Mouse (Mus musculus): Measurements from ENCODE around the gene Snx21. TPM values are rescaled to one million over a fixed set of nuclear protein-coding genes. Genes with fewer than 3 reads are reported as not detected.
A peak's percentile ranks its signal among the peaks of the same experiment; 100 is the strongest.

Gene Snx21
- total RNA-seq (2022) = 10 to 100 TPM; 34.5 to 58.3 (median 46.7) TPM

DNA sequence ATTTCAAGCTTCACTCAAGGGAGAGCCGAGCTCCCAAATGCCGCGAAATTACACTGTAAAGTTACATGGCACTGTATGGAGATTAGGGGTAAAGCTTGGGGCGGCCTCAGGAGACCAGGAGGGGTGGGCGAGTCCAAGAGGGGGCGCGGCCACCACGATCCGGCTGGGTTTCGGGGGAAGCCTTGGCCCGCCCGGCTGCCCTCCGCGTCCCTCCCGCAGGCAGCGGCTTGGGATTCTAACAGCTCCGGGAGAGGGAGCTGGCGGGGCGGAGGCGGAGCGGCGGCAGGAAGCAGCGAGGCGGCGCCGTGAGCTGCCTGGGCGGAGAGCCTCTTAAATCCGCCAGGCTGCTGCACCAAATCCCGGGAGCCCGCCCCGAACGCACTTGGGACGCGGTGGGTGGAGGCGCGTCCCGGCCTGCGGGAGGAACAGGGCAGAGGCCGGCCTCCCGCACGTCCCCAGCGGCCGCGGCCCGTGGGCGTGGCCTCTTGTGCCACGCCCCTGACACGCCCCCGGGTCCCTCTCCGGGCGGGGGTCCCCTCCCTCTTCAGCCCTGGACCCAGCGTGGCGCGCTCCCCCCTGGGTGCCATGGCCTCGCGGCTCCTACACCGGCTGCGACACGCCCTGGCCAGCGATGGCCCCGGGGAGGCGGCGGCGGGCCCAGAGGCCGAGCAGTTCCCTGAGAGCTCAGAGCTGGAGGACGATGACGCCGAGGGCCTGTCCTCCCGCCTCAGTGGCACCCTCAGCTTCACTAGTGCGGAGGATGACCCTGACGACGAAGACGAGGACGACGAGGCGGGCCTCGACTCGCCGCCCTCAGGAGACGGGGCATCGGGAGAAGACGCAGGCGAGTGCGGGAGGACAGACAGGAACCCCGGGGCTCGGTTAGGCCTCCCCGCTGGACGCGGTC lies at the start of gene Snx21:
Gene Snx21 (plus strand): TSS at position 343 of the 907 bp plus-strand sequence.
- DNase-seq = peak; percentile 94

DNA sequence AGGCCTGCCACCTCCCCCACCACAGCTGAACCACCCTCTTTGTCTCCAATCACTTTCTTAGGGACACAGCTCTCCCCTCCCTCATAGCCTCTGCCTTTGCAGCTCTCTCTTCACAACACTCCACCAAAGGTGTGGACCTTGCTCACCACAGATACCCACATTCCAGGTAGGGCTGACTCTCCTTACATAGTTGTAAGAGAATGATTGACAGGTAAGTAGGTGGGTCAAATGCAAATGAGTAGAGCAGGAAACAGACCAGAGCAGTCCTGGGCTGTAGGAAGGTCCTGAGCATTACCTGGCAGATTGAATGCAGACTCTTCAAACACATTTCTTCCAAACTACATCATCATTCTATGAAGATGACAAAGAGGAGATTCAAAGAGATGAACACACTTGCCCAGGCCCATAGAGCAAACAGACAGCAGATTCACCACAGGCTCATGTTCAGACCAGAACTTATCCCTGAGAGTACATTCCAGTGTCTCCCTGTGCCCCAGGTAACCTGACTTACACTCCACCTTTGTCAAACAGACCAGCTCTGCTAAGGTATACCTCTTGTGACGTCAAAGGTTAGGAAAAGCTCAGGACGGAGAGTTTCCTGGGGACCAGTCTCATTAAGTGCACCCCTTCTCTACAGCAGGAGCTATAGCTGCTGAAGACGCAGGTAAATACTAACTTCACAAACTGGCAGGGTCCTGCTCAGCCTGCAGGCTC lies 48.1 kb upstream of the Snx21 start:
- no peak for DNase-seq

DNA sequence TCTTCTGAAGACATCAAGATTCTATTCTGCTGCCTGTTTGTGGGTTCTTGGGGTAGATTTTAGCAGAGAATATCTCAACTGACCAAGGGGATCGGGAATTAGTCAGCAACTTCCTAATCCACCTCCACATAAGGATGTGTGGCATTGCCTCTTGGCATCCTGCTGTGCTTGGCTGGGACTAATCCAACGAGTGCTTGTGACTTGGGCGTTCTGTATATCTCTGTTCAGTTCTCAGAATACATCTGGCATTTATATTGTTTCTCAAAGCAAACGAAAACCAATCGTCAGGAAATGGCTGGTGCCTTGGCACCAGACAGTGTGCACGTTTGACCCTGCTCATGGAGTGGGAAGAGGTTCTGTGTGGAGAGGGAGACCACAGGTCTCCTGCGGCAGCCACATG lies 45.7 kb upstream of the Snx21 start:
- no peak for DNase-seq

DNA sequence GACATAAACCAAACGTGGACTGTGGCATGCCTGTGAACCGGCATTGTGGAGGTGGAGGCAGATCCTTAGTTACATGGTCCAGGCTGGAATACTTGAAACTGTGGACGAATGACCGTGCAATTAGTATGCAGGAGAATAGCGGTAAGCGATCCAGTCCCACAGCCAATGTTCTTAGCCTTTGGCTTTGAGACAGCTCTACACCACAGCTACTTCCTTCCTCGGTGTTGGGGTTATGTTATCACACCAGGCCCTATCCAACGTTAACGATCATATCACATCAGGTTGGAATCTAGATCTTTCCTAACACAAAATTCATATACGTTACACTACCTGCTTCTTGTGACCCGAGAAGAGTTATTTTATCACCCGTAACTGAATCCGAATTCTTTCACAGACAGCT lies 40.6 kb upstream of the Snx21 start:
- no peak for DNase-seq

DNA sequence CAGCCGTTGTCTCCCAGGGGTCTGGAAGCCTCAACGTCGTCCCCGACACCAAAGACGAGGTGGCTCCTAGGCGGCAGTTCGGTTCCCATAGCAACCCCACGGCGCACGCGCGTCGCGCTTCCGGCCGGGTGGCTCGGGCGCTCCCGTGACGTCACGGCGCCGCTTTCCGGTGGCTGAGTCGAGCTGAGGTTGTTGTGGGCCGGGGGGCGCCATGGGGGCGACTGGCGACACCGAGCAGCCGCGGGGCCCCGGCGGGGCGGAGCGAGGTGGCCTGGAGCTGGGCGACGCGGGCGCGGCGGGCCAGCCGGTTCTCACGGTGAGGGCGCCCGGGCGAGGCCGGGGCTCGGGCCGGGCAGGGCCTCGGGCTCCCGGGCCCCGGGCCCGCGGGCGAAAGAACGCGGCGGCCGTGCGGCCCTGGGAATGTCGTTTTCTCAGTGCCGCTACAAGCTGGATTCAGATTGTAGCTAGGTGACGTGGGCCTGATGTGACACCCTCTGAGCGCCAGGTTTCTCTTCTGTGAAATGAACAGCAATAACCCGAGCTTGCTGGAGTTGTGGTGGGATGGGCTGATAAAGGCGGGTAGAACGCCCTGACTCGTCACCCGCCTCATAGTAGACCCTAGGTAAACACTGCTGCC lies 39.7 kb upstream of the Snx21 start, which contains the start of the genes Wfdc3 and Dnttip1:
Gene Wfdc3 (minus strand): TSS at position 89 of the 637 bp plus-strand sequence.
Gene Dnttip1 (plus strand): TSS at position 141 of the 637 bp plus-strand sequence.
- peak; percentile 88 for DNase-seq

DNA sequence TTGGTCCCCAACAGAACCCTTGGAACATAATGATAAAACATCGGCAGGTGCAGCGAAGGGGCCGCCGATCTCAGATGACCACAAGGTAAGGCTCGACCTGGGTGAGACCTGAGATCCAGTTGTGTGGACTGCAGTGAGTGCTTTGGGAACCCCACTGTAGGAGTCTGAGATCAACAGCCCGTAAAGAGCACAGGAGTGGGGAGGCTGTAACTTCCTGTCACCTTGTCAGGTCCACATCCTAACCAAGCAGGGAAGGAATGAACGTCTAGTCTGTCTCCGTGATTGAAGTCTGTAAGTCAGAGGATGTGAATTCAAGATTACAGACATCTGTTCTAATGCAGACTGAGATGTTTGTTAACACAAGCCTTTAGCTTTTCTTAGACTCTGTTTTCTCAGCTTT lies 38.9 kb upstream of the Snx21 start:
- no peak for DNase-seq

DNA sequence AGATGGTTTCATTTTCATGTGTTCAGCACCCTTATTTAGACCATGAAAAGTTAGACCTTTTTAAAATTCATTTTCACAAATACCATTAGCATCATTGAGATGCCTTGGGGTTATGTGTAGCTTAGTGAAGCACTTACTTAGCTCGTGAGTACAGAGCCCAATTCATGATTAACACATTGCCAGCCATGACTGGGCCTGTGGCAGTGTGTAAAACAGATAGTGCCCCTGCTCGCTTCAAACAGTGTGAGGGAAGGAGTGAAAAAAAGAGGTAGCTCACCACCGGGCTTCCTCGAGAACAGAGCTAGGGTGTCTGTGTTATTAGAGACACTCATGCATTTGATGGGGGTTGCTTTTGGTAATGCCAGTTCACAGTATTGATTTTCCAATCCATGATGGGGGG lies 37.4 kb upstream of the Snx21 start:
- DNase-seq = no peak

DNA sequence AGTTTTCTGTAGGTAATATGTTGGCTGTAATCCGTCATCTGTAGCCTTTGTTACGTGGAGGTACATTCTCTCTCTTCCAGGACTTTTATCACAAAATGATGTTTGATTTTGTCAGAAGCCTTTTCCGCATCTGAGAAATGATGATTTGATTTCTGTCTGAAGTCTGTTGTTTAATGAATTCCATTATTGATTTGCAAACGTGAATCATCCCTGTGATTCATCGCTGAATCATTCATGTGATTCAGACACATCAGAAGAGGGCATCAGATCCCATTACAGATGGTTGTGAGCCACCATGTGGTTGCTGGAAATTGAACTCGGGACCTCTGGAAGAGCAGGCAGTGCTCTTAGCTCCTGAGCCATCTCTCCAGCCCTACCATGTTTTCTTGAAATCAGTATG lies 36.6 kb upstream of the Snx21 start:
- no peak for DNase-seq

DNA sequence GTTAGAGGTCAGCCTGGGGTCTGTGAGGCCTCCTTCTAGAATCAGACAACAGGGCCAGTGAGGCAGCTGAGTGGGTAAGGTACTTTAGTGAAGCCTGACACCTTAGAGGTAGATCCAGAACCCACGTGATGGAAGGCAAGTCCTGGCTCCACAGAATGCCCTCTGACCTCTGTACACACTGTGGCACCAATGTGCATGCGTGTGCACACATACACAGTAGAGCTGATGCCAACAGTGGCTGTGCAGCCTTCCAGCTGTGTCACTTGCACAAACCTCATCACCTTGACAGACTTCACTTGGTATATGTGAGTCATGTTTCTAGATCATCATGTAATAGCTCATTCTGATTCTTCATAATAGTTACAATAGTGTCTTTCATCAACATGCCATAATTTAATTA lies 33.2 kb upstream of the Snx21 start:
- DNase-seq = no peak

DNA sequence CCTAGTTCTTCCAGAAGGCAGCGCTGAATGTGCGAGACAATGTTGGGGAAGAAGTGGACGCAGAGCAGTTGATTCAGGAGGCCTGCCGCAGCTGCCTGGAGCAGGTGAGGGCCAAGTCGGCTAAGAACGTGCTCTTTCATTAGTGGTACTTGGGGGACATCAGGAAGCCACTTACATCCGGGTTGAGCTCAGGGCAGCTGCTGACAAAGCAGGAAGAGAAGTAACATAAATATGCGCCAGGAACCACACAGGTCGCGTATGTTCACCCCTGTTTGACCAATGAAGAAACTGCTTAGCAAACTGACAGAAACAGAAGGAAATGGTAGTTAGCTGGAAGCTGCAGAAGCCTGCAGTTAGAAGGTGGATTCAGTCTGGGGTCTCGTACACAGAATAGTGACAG lies 31.5 kb upstream of the Snx21 start:
- no peak for DNase-seq

DNA sequence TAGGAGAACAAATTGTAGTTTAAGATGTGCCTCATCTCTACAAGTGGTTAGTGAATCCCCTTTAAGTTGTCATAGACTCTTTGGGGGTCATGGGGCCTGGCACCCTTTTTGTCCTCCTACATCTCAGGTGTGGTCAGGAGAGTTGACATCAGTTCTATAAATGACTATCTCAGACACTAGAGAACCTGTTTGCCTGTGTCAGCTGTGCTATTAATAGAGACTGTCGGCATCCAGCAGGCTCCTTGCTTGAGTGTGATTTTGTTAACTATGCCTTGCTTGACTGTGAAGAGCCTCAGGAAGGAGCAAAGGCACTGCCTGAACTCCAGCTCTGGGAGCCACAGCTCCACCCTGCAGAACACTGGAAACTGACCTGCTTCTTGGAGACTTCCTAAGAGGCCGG lies 30.8 kb upstream of the Snx21 start:
- no peak for DNase-seq

DNA sequence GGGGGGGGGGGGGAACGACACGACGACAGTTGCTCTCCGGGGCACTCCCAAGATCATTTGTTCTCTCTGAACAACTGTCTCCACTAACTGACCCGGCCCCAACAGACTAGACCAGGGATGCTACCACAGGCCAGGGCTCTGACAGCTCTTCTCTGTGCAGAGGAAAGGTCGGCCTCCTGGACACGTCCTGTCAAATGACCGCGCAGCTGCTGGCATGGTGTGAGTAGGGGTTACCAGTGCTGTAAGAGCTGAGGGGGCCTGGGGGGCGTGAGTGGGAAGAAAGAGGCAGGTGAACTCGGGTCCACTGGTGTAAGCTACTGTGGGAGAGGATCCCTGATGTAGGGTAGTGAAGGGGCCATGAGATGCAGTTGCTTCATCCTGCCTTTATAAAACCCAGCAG lies 27.8 kb upstream of the Snx21 start:
- DNase-seq = no peak

DNA sequence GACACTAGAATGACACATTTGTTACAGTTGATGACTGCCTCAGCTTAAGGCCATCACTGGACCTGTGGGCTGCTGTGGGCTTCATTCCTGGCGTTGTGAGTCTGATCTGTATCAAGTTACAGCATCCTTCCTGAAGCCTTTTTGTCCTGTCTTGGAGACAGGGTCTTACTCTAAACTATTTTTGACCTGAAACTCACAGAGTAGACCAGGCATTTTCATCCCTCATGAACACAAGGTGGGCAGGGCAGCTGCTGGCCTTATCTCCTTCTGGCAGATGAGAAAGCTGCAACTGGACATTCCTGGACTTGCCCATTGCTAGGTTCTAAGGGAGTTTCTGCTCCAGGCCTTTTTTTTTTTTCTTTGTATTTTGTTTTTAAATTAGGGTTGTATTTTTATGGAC lies 26.9 kb upstream of the Snx21 start:
- DNase-seq = no peak

DNA sequence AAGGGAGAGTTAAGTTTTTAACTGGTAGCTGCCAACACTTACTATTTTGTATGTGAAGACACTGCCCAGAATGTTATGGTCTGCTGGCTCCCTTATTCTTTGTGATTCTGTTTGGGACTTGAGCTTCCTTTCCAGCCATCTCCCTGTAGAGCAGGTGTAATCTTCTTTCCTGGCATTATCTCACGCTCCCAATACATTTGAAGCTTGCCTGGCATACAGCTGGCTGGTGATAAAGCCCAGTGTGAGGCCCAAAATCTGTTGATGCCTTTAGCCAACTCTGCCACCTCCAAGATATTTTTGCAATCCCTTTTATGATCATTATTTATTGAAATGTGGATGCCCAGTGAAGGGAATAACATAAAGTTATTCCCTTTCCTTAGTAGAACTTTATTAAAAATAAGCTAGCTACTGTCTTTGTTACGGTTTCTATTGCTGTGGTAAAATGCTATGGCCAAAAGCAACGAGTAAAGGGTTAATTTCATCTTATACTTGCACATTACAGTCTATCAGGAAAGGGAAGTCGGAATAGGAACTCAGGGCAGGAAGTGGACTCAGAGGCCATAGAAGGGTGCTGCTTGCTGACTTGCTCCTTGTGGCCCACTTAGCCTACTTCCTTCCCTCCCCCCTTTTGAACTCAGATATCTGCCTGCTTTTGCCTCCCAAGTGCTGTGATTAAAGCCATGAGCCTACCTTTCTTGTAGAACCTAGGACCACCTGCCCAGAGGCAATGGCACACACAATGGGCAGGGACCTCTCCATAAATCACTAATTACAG lies 25.4 kb upstream of the Snx21 start:
- DNase-seq = no peak

DNA sequence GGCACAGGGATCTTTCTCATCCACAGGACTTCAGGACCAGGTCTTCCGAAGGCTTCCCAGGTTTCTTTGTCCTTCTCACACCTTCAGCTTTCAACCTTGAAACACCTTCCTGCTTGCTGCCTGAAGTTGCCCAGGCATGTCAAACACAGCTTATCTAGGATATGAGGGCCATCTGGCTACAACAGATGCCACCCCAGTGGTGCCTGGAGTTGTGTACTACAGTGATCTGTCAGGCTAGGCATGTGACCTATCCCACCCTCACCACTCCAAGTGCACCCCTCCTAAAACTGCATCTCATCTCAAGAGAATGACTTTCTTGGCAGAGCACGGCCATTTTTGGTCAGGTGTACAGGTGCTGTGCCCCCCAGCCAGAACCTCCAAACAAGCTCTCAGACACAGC lies 24.1 kb upstream of the Snx21 start:
- no peak for DNase-seq

DNA sequence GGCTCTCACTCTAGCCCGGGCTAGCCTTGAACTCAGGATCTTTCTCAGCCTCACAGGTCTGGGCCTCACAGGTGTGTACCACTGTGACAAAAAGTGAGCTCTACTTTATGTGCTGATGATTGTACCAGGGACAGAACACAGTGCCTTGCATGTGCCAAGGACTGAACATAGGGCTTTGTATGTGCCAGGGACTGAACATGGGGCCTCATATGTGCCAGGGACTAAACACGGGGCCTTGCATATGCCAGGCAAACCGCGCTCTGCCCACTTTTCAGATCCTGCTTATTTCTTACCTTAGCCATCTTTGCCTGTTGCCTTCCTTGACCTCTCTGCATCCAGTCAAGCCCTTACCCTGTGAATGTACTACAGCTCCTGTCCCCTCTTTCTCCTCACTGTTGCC lies 23.7 kb upstream of the Snx21 start:
- DNase-seq = no peak

DNA sequence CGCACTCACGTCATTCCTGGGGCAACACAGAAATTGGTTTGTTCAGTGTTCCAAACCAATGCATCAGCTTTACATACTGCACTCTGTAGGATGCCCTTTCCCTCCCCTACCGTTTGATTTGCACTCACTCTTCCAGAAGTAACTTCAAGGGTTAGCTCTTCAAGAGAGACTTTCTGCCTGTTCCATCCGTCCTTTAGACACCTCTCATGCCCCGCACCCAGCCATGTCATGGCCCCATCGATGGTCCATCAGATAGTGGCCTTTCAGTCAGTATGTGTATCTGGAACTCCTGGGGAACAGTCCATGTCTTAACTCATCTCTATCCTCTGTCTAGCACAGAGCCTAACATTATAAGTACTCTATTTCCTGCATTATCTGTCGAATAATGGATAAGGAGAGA lies 23.0 kb upstream of the Snx21 start:
- DNase-seq = no peak

DNA sequence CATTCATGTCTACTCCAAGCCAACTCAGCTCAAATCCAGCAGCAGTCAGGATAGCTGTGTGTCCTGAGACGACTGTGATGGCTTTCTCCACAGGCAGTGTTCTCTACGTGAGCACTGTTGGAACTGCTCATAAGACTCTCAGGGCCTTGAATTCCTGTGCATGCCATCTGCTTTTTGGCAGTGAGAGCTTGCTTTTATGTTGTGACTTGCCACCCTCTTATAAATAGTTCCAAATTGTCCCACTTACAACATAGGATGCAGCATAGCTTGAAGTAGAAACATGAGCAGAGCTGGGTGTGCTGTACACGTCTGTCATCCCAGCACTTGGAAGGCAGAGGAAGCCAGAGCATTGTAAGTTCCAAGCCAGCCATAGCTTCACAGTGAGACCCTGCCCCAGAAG lies 19.8 kb upstream of the Snx21 start:
- no peak for DNase-seq

DNA sequence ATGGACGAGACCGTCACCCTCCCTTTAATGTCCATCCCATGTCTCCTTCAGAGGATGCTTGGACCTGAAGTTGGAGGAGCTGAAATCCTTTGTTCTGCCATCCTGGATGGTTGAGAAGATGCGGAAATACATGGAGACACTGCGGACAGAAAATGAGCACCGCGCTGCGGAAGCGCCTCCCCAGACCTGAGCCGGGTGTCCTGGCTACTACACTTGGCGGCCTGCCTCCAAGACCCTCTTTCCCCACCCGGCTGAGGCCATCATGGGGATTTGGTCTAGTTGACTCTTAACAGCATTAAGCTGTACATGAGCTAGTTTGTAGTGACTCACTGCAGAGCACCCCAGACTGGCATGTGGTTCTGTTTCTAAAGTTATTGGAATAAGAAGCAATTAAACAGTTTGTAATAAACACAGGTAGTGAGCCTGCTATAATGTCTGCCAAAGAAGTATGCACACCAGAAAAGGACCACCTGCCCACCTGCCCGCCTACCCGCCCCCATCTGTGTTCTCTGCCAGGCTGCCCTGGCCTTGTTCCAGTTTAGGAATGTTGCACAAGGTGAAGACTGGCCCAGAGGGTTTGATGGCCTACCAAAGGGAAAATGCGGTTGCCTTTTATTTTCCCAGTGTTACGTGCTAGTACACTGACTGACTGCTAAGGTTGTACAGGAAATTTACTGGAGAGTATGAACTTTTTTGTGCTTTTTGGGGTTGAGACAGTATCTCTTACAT lies 17.6 kb upstream of the Snx21 start:
- DNase-seq = no peak

DNA sequence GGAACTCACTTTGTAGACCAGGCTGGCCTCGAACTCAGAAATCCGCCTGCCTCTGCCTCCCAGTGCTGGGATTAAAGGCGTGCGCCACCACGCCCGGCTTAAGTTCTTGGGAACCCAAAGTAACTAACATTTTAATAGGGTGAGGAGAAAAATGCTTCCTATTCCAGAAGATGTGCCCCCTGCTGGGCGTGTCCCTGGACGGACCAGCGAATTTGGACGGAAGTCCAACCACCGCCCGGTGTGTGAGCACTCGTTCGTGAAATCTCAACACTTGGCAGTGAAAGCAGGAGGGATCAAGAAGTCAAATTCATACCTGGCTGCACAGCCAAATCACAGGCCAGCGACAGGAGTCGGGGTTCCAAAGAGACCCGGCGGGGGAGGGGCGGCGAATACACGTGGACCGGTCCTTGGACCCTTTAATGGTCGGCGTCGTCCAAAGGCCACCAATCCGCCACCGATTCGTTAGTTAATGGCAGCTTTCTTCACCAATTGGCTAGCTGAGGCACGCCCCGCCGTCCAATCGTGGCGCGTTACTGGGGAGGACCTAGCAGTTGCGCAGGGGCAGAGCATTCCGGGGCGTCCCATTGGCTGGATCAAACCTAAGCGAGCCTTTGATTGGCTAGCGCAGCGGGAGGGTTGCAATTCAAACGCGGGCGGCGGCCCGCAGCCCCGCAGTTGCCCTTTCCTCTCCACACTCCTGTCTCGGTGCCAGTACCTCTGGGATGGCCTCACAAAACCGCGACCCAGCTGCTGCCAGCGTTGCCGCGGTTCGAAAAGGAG lies 16.2 kb upstream of the Snx21 start, which contains the start of gene Ube2c:
Gene Ube2c (plus strand): TSS at position 641 of the 780 bp plus-strand sequence.
- DNase-seq = peak; percentile 98

DNA sequence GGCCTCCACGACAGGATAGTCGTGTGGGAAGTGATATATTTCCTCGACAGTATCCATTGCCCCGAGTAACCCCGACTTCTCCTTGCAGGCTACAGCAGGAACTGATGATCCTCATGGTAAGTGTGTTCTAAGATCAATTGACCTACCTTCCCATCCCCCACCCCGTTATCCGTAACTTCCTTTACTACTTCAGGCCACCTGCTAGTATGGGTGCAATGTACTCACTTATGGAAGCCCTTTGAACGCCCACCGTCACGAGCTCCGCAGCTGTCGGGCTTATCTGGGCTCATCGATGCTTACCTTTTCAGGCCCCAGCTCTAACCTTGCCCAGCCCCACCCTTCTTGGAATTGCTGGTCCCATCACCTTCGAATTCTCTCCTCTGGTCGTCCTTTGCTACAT lies 15.3 kb upstream of the Snx21 start:
- no peak for DNase-seq
